Mouse (Mus musculus) heart, embryonic 10.5 days (tissue): ENCODE measurements around the gene 4930519G04Rik. TPM values are rescaled to one million over a fixed set of nuclear protein-coding genes. Genes with fewer than 3 reads are reported as not detected.
"Not testable (repeated sequence)": the region's sequence is repeated elsewhere in the genome, so short reads cannot be mapped to it uniquely, and the experiment has no call there.

Source experiments
- DNase-seq: peaks from one replicate; pipeline ENCODE4 v3.0.0-alpha.2; 2017; ENCODE audit warnings: low spot score
- H3K27ac ChIP-seq: fragments of 300-500 bp; sonication (generic); 2 replicates; pipeline ENCODE4 v1.5.1; 2016; ENCODE audit warnings: mild to moderate bottlenecking
- H3K27me3 ChIP-seq: fragments of 300-500 bp; sonication (generic); 2 replicates; pipeline ENCODE4 v1.6.1; 2016; ENCODE audit warnings: mild to moderate bottlenecking; ENCODE audit not compliant: poor library complexity, insufficient read depth, severe bottlenecking
- H3K36me3 ChIP-seq: fragments of 300-500 bp; sonication (generic); 2 replicates; pipeline ENCODE4 v1.6.1; 2016; ENCODE audit warnings: mild to moderate bottlenecking, moderate library complexity
- H3K4me1 ChIP-seq: fragments of 300-500 bp; sonication (generic); 2 replicates; pipeline ENCODE4 v1.6.1; 2016; ENCODE audit warnings: mild to moderate bottlenecking
- H3K4me3 ChIP-seq: fragments of 300-500 bp; sonication (generic); 2 replicates; pipeline ENCODE4 v1.5.1; 2016; ENCODE audit warnings: mild to moderate bottlenecking, moderate library complexity
- H3K9me3 ChIP-seq: fragments of 300-500 bp; sonication (generic); 2 replicates; pipeline ENCODE4 v1.6.1; 2016; ENCODE audit warnings: mild to moderate bottlenecking, moderate library complexity
- WGBS: fragments of 180-500 bp; shearing (Covaris S2); methylation state at CpG from one replicate; pipeline ENCODE4 v1.1.7; 2016; 5-methylcytosine and 5-hydroxymethylcytosine counted together
- polyA plus RNA-seq: library from polyadenylated mRNA; unstranded; fragments of >200 nt; fragmentation: Nextera tagmentation; extraction: Ambion mirVana; gene quantifications from 2 replicates; pipeline ENCODE4 v1.2.1, GENCODE M21; 2016

4930519G04Rik gene
- polyA plus RNA-seq, 1 experiment from 2014 or later = not detected

GRCm38 (mm10) chr5:114858582-114858981 is 5.1 kb downstream of the 4930519G04Rik start, which contains the start of gene Gm9936:
Gene Gm9936, minus strand, starts transcription at chr5:114858682.
- H3K27me3 ChIP-seq = peaks cover 55% of the 10 kb centered on the region
- DNase-seq = no peak

GRCm38 (mm10) chr5:114859253-114859652 is 5.8 kb downstream of the 4930519G04Rik start:
- Histone ChIP-seq H3K36me3 (no peaks in the 10 kb centered on the region), H3K9me3 (no peaks in the 10 kb centered on the region), H3K27me3 (peaks cover 50% of the 10 kb centered on the region), H3K4me3 (peak overlapping the region; percentile 49), H3K4me1 (peaks cover 7% of the 10 kb centered on the region; the same call in 1 of the 2 replicates), H3K27ac (peak overlapping the region; percentile 38; the same call in 1 of the 2 replicates)
- DNase-seq = peak; percentile 83
- 6% methylated on average over 18 of the region's 18 CpGs for WGBS

More at GRCm38 (mm10) chr5:114858582-114858981, 5.1 kb downstream of the 4930519G04Rik start, which contains the start of gene Gm9936:
- Histone ChIP-seq H3K36me3 (no peaks in the 10 kb centered on the region), H3K4me1 (peaks cover 7% of the 10 kb centered on the region; the same call in 1 of the 2 replicates), H3K27ac (peak within 1 kb of the TSS; percentile 38; the same call in 1 of the 2 replicates), H3K4me3 (peak within 1 kb of the TSS; percentile 49), H3K9me3 (no peaks in the 10 kb centered on the region)
- WGBS = 75% methylated on average over 12 of the region's 12 CpGs

- no peaks in the 10 kb centered on the region for H3K9me3 ChIP-seq
Measured at GRCm38 (mm10) chr5:114861730-114862129, 8.3 kb downstream of the 4930519G04Rik start.

GRCm38 (mm10) chr5:114864813-114865212 is 11.3 kb downstream of the 4930519G04Rik start:
- H3K27ac ChIP-seq = no peak overlapping the region
- H3K9me3 ChIP-seq = peaks cover 14% of the 10 kb centered on the region; the same call in 1 of the 2 replicates
- peaks cover 15% of the 10 kb centered on the region for H3K27me3 ChIP-seq
- DNase-seq = no peak
- H3K36me3 ChIP-seq = no peaks in the 10 kb centered on the region
- H3K4me3 ChIP-seq = no peak overlapping the region
- 0 out of 2 replicates have a peak, but pooled peaks cover 3% of the 10 kb centered on the region for H3K4me1 ChIP-seq
- 77% methylated on average over 7 of the region's 7 CpGs for WGBS

More at GRCm38 (mm10) chr5:114861730-114862129, 8.3 kb downstream of the 4930519G04Rik start:
- Histone ChIP-seq H3K27me3 (peaks cover 38% of the 10 kb centered on the region), H3K36me3 (no peaks in the 10 kb centered on the region), H3K4me1 (peaks cover 7% of the 10 kb centered on the region; the same call in 1 of the 2 replicates), H3K4me3 (no peak overlapping the region), H3K27ac (no peak overlapping the region)
- WGBS = 76% methylated on average over 6 of the region's 6 CpGs
- no peak for DNase-seq

GRCm38 (mm10) chr5:114865279-114865678 is 11.8 kb downstream of the 4930519G04Rik start:
- H3K9me3 ChIP-seq = peaks cover 14% of the 10 kb centered on the region; the same call in 1 of the 2 replicates
- no peaks in the 10 kb centered on the region for H3K36me3 ChIP-seq
- H3K27ac ChIP-seq = no peak overlapping the region
- 0 out of 2 replicates have a peak, but pooled peaks cover 3% of the 10 kb centered on the region for H3K4me1 ChIP-seq
- peaks cover 15% of the 10 kb centered on the region for H3K27me3 ChIP-seq
- DNase-seq = no peak
- 87% methylated on average over 12 of the region's 12 CpGs for WGBS
- H3K4me3 ChIP-seq = no peak overlapping the region

- Histone ChIP-seq H3K27me3 (peaks cover 18% of the 10 kb centered on the region; the same call in 1 of the 2 replicates), H3K27ac (no peak overlapping the region), H3K9me3 (no peaks in the 10 kb centered on the region), H3K36me3 (no peaks in the 10 kb centered on the region), H3K4me3 (no peak overlapping the region), H3K4me1 (peaks cover 19% of the 10 kb centered on the region)
- WGBS = 44% methylated on average over 6 of the region's 6 CpGs
- no peak for DNase-seq
Measured at GRCm38 (mm10) chr5:114875858-114876257, 22.4 kb downstream of the 4930519G04Rik start.

- WGBS = 54% methylated on average over 6 of the region's 6 CpGs
- Histone ChIP-seq H3K4me3 (no peak overlapping the region), H3K36me3 (no peaks in the 10 kb centered on the region), H3K27me3 (peaks cover 18% of the 10 kb centered on the region; the same call in 1 of the 2 replicates), H3K4me1 (peaks cover 19% of the 10 kb centered on the region), H3K9me3 (no peaks in the 10 kb centered on the region), H3K27ac (no peak overlapping the region)
- no peak for DNase-seq
Measured at GRCm38 (mm10) chr5:114876331-114876730, 22.9 kb downstream of the 4930519G04Rik start.

GRCm38 (mm10) chr5:114877487-114877886 is 24.0 kb downstream of the 4930519G04Rik start:
- 80% methylated on average over 7 of the region's 7 CpGs for WGBS
- H3K9me3 ChIP-seq = no peaks in the 10 kb centered on the region
- H3K36me3 ChIP-seq = no peaks in the 10 kb centered on the region
- H3K4me3 ChIP-seq = no peak overlapping the region
- peaks cover 20% of the 10 kb centered on the region; the same call in 1 of the 2 replicates for H3K27me3 ChIP-seq
- DNase-seq = no peak
- H3K4me1 ChIP-seq = peaks cover 19% of the 10 kb centered on the region
- H3K27ac ChIP-seq = no peak overlapping the region

- WGBS = 40% methylated on average over 13 of the region's 13 CpGs
- no peaks in the 10 kb centered on the region for H3K36me3 ChIP-seq
- H3K4me1 ChIP-seq = peaks cover 19% of the 10 kb centered on the region
- no peak overlapping the region for H3K27ac ChIP-seq
- no peak for DNase-seq
- H3K9me3 ChIP-seq = no peaks in the 10 kb centered on the region
- H3K4me3 ChIP-seq = no peak overlapping the region
- peaks cover 29% of the 10 kb centered on the region; the same call in 1 of the 2 replicates for H3K27me3 ChIP-seq
Measured at GRCm38 (mm10) chr5:114879399-114879798, 25.9 kb downstream of the 4930519G04Rik start.

GRCm38 (mm10) chr5:114882319-114882718 is 28.9 kb downstream of the 4930519G04Rik start:
- Histone ChIP-seq H3K27me3 (peaks cover 21% of the 10 kb centered on the region; the same call in 1 of the 2 replicates), H3K4me1 (peaks cover 17% of the 10 kb centered on the region)
- not testable (repeated sequence) for H3K36me3 ChIP-seq, H3K9me3 ChIP-seq, H3K27ac ChIP-seq, H3K4me3 ChIP-seq, DNase-seq
- 79% methylated on average over 6 of the region's 7 CpGs for WGBS

GRCm38 (mm10) chr5:114883022-114883421 is 29.6 kb downstream of the 4930519G04Rik start:
- no peak overlapping the region for H3K27ac ChIP-seq
- H3K36me3 ChIP-seq = no peaks in the 10 kb centered on the region
- H3K4me3 ChIP-seq = no peak overlapping the region
- H3K9me3 ChIP-seq = no peaks in the 10 kb centered on the region
- H3K4me1 ChIP-seq = peaks cover 12% of the 10 kb centered on the region
- DNase-seq = no peak
- 78% methylated on average over 11 of the region's 11 CpGs for WGBS
- peaks cover 15% of the 10 kb centered on the region; the same call in 1 of the 2 replicates for H3K27me3 ChIP-seq

GRCm38 (mm10) chr5:114886801-114887200 is 33.3 kb downstream of the 4930519G04Rik start:
- Histone ChIP-seq H3K36me3 (no peaks in the 10 kb centered on the region), H3K4me3 (no peak overlapping the region), H3K9me3 (no peaks in the 10 kb centered on the region), H3K27me3 (peaks cover 11% of the 10 kb centered on the region; the same call in 1 of the 2 replicates), H3K27ac (no peak overlapping the region), H3K4me1 (no peaks in the 10 kb centered on the region)
- no peak for DNase-seq
- WGBS = 76% methylated on average over 6 of the region's 6 CpGs

- Histone ChIP-seq H3K27me3 (no peaks in the 10 kb centered on the region), H3K27ac (no peak overlapping the region), H3K4me3 (no peak overlapping the region), H3K4me1 (no peaks in the 10 kb centered on the region), H3K36me3 (no peaks in the 10 kb centered on the region), H3K9me3 (no peaks in the 10 kb centered on the region)
- no peak for DNase-seq
- 72% methylated on average over 2 of the region's 2 CpGs for WGBS
Measured at GRCm38 (mm10) chr5:114888995-114889394, 35.5 kb downstream of the 4930519G04Rik start.
